Mouse (Mus musculus) cerebellum, adult 2 months (tissue): Measurements from ENCODE around the gene Lrmda. TPM values are rescaled to one million over a fixed set of nuclear protein-coding genes. Genes with fewer than 3 reads are reported as not detected.

ENCODE experiments used
- DNase-seq, 2 experiments: peaks; one replicate each; pipeline ENCODE4 v3.0.0; 2021
- H3K27ac ChIP-seq: fragments of 200-500 bp; 2 replicates; pipeline ENCODE4 v1.5.1; 2012; ENCODE audit warnings: low read length, control low read depth, inconsistent platforms; ENCODE audit not compliant: insufficient read depth
- H3K27me3 ChIP-seq: fragments of 200-500 bp; 2 replicates; pipeline ENCODE4 v1.6.1; 2012; ENCODE audit warnings: inconsistent platforms, mild to moderate bottlenecking, low read length, moderate library complexity; ENCODE audit not compliant: control insufficient read depth, insufficient read depth
- H3K4me1 ChIP-seq: fragments of 200-500 bp; 2 replicates; pipeline ENCODE4 v1.6.1; 2011; ENCODE audit warnings: low read length; ENCODE audit not compliant: control insufficient read depth, insufficient read depth
- H3K4me3 ChIP-seq: fragments of 200-500 bp; replicated peaks from 2 replicates; pipeline ENCODE3; 2011; ENCODE audit warnings: mild to moderate bottlenecking, low read depth, low read length, control low read depth; ENCODE audit not compliant: insufficient read depth
- CTCF ChIP-seq: fragments of 200-500 bp; IDR thresholded peaks from 2 replicates; pipeline ENCODE4 v1.5.1; 2011; ENCODE audit warnings: low read depth, mild to moderate bottlenecking, control low read depth, low read length, moderate library complexity, borderline replicate concordance; ENCODE audit not compliant: insufficient read depth
- POLR2A ChIP-seq: fragments of 200-500 bp; IDR thresholded peaks from 2 replicates; pipeline ENCODE4 v1.6.1; 2011; ENCODE audit warnings: low read length, control low read depth, borderline replicate concordance; ENCODE audit not compliant: insufficient read depth
- WGBS: fragments of 180-500 bp; shearing (Covaris S2); methylation state at CpG from one replicate; pipeline ENCODE4 v1.1.7; 2018; 5-methylcytosine and 5-hydroxymethylcytosine counted together
- polyA plus RNA-seq: library from polyadenylated mRNA; depleted of rRNA; stranded (reverse); fragments of >200 nt; gene quantifications from 2 replicates; pipeline ENCODE4 v1.2.3, GENCODE M21; 2012; rRNA removed

Lrmda gene
- polyA plus RNA-seq, result 0.57 and 0.65 TPM in 2 replicates

DNA sequence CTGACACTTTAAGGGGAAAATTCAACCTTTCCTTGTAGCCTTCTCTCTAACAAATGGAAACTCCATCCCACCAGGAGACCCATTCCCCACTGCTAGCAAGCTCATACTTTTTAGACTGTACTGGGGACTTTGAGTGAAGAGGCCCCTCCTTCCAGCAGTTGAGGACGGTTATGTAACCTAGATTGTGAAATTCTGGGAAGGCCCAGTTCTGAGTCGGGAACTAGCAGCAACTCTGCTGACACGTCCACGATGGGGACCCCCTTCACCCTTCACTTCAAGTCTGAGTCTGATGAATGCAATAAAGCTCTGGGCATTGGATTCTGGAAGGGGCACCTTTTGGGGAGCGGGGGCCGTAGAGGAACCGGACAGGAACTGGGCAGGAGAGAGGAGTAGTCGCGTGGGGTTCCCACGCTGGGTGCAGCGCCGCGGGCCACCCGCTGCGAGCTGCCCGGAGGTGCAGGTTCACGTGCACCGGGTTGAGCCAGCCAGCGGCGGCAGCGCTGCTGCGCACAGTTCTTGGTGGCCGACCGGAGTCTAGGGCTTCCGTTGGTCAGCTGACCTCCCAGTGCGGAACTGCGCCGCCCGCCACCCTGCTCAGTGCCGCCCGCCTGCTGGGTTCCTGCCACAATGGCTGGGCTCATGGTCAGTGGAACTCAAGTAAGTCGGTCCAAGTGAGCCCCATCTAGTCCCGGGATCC lies at the start of gene Lrmda:
Gene Lrmda (plus strand): TSS at position 461 of the 697 bp plus-strand sequence.
- H3K4me3 ChIP-seq, result peak within 1 kb of the TSS; percentile 24
- WGBS, result 4% methylated on average over 33 of the region's 33 CpGs
- H3K27ac ChIP-seq, result no peak within 1 kb of the TSS
- no peaks in the 10 kb centered on the region for H3K27me3 ChIP-seq
- DNase-seq, result peak; percentile 26 to 31
- peaks cover 3% of the 10 kb centered on the region; the same call in 1 of the 2 replicates for H3K4me1 ChIP-seq
- TF ChIP-seq CTCF, result no peak
- TF ChIP-seq POLR2A, result no peak

DNA sequence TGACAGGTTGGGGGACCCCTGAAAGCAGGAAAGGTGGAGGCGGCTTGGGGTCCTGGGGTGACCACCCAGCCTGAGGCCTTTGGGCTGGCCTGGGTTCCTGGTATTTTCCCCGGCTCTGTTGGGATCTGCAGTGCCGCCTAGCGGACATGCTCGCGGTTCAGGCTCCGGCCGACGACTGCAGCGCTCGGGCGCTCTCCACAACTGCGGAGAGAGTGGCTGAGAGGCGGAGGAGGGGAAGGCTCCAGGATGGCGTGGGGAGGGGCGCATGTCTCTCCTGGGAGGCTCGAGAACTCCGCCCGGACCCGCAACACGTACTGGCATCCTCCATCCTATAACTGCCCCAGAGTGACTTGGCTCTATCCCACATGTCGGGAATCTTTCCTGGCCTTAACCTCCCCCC lies 38.0 kb upstream of the Lrmda start:
- no peak for TF ChIP-seq POLR2A
- peak; percentile 61; the same call in 1 of the 2 replicates for TF ChIP-seq CTCF
- H3K4me1 ChIP-seq, result no peaks in the 10 kb centered on the region; the same call in 1 of the 2 replicates
- 3% methylated on average over 22 of the region's 22 CpGs for WGBS
- no peak overlapping the region for H3K27ac ChIP-seq
- H3K27me3 ChIP-seq, result peaks cover 6% of the 10 kb centered on the region; the same call in 1 of the 2 replicates
- DNase-seq, result peak; percentile 36 to 60
- no peak overlapping the region for H3K4me3 ChIP-seq

DNA sequence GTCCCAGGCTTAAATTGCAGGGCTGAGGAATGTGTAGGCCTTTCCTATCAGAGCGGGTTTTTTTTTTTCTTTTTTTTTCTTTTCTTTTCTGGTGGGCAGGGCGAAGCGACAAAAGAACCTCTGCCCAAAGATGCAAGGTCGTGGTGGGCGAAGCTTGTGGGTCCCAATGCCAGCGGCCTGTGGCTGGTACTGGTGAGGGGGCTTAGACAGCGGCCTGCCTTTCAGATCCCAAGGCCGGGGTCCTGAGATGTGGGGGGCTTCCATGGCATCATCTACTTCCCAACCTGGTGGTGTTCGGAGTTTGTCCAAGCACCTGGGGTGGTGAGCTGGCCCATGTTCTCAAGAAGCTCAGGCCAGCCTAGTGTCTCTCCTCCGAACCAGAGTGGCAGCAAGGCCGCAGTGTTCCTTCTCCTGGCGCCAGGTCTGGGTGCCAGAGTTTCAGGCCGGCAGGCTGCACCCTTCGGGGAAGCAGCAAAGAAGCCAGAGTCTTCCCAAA lies 37.4 kb upstream of the Lrmda start:
- no peaks in the 10 kb centered on the region; the same call in 1 of the 2 replicates for H3K4me1 ChIP-seq
- peaks cover 7% of the 10 kb centered on the region; the same call in 1 of the 2 replicates for H3K27me3 ChIP-seq
- no peak overlapping the region for H3K4me3 ChIP-seq
- 67% methylated on average over 14 of the region's 14 CpGs for WGBS
- TF ChIP-seq POLR2A, result no peak
- TF ChIP-seq CTCF, result no peak
- H3K27ac ChIP-seq, result no peak overlapping the region
- peak in 1 of 2 experiments; percentile 4 for DNase-seq

DNA sequence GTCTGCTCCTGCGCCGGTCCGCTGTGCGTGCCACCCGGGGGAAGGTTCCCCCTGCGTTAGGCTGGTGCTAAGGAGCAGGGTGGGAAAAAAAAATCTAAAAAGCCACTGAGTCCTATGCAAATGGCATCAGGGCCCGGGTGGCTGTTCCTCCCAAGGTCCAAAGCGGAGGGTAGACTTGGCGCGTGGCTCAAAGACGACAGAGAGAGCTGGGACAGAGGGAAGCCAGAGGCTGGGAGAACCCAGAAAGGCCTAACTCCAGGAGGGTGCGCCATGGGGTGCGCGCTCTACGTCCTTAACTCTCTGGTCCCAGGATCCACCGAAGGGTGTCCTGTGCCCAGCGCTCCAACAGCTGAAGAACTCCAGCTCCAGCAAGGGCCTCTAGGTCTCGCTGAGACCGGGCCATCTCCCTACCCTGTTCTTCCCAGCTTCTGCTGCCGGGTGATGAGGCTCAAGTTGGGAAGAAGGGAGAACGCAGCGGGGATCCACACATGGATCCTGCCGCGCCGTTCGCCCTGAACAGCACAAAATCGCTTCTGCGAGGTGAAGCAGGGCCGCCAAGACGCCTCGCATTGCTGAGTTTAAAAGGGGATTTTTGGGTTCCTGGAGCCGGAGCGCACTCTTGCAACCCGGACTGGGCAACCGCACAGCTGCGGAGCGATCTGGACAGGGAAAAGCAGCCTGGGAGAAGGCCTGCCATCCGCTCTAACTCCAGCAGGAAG lies 36.8 kb upstream of the Lrmda start:
- peak; percentile 4 to 26 for DNase-seq
- Histone ChIP-seq H3K4me3 (no peak overlapping the region), H3K27ac (no peak overlapping the region), H3K27me3 (peaks cover 7% of the 10 kb centered on the region; the same call in 1 of the 2 replicates), H3K4me1 (no peaks in the 10 kb centered on the region; the same call in 1 of the 2 replicates)
- 37% methylated on average over 38 of the region's 38 CpGs for WGBS
- TF ChIP-seq POLR2A, result no peak
- no peak for TF ChIP-seq CTCF

DNA sequence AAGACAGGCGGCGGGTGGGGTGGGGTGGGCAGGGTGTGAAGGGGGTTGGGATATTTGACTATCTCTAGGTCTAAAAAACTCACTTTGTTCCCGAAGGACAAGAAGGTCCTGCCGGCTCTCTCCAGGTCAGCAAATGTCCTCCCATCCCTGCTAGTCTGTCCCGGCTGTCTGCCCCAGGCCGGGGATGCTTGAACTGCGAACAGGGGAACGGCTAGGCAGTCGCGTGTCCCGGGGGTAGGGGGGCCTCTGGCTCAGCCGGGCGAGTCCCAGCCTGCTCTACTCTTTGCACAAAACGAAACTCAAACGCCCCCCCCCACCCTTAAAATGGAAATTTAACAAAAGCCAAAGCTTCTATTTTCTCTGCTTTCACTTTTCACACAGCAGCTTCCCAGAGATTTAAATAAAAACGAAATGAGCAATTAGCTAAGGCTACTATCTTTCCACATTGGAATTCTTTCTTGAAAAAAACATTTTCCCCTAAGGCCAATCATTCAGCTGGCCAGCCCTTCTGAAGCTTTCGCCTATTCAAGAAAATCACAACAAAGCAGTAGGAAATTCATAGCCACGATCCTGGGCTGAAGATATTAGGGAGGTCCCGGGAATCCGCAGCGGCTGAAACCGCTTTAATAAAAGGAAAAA lies 36.1 kb upstream of the Lrmda start:
- no peak overlapping the region for H3K27ac ChIP-seq
- H3K27me3 ChIP-seq, result peaks cover 7% of the 10 kb centered on the region; the same call in 1 of the 2 replicates
- no peak for TF ChIP-seq POLR2A
- TF ChIP-seq CTCF, result no peak
- no peak overlapping the region for H3K4me3 ChIP-seq
- peak in 1 of 2 experiments; percentile 13 for DNase-seq
- no peaks in the 10 kb centered on the region; the same call in 1 of the 2 replicates for H3K4me1 ChIP-seq
- 48% methylated on average over 22 of the region's 22 CpGs for WGBS

DNA sequence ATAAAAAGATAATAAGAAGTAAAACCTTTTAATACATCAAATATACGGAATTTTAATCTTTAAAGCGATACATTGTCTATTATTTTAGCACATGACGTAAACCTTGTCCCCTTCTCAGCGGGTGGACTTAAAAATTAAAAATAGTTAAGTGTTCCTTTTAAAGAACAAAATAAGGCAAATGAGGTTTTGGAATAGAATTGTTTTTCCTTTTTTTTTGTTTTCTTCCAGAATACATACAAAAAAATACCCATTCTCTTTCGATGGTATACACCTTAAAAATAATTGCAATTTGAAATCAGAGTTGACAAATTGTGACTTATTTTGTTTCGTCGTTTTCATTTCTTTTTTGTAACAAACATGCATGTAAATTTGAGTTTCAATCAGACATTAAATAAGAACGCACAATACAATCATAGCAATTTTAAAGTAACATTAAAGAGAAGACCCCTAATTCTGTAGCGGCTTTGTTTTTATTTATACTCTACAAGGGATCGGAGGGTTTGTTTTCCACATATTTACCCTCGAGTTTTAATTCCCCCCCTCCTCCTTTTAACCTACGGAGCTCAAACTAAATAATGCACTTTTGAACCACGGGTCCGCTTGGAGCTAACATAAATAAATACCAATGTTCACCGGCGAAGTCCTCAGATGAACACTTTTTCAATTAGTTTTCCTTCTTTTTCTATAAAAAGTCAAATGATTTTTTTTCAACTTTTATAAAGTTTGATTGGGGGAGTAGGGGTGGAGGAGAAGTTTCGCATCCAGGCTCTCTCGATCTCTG lies 35.4 kb upstream of the Lrmda start:
- Histone ChIP-seq H3K27me3 (peaks cover 7% of the 10 kb centered on the region; the same call in 1 of the 2 replicates), H3K4me3 (no peak overlapping the region), H3K27ac (no peak overlapping the region), H3K4me1 (no peaks in the 10 kb centered on the region; the same call in 1 of the 2 replicates)
- WGBS, result 74% methylated on average over 18 of the region's 18 CpGs
- DNase-seq, result no peak
- TF ChIP-seq CTCF (no peak), POLR2A (no peak)
